Mouse (Mus musculus) activated CD4-positive, CD25-positive, alpha-beta regulatory T cell, adult 4 months (primary cell): Measurements from ENCODE around the gene Scaf4. TPM values are rescaled to one million over a fixed set of nuclear protein-coding genes. Genes with fewer than 3 reads are reported as not detected.

Experiments used
- ATAC-seq: one replicate; pipeline ENCODE4 v1.8.0; 2017
- polyA plus RNA-seq, 2 experiments: library from polyadenylated mRNA; unstranded; fragments of 100-300 nt; shearing (Covaris generic); gene quantifications; one replicate each; pipeline ENCODE4 v1.2.1; 2017

Gene Scaf4
- polyA plus RNA-seq, 2 experiments from 2014 or later = 8.4 to 10.0 TPM

DNA sequence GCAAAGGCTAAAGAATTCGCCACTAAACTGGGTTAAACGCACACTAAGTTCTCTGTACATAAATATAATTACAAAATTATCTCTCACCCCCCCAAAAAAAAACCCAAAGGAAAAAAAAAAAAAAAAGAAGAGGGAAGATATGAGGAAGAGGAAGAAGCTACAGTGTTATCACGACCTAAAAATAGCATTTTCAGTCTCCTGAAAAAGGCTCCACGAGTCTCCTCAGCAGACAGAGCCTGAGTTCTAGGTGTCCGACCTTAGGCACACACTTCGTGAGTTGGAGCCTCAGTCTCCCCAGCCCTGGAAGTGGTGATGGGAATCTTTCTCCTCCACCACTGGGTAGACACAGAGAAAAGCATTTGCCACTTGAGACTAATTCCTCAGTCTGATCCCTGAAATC is 85.7 kb downstream of the Scaf4 start:
- ATAC-seq = no peak

DNA sequence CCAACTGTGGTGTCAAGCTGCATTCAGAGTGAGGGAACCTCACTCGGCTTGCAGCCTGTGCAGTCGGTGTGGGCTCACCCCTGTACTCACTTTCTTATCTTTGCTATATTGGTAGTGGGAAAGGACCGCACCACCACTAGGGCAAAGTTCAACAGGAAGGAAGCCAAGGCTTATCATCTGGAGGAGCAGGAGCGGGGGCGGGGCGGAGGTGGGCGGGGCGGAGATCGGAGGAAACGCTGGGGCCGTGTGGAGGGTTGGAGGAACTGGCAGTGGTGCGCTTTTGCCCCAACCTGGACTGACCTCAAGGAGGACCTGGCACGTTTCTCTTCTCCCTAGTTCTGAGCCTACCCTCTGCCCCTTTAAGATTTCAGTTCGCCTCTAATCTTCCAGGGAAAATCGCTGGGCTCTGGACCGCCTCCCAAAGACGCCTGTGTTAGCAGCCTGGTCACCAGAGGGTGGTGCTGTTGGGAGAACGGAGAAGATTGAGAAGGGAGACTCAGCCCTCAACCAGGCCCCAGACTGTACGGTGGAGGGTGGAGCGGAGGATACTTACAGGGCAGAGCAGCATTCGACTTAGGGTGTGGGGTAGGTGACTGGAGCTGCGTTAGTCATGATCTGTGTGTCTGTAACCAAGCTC is 86.8 kb downstream of the Scaf4 start:
- peak; percentile 91 for ATAC-seq

GRCm38 (mm10) chr16:90196688-90197240 is 87.5 kb downstream of the Scaf4 start:
- ATAC-seq = no peak

- ATAC-seq = no peak
Observed at GRCm38 (mm10) chr16:90193719-90194118, 90.6 kb downstream of the Scaf4 start.

DNA sequence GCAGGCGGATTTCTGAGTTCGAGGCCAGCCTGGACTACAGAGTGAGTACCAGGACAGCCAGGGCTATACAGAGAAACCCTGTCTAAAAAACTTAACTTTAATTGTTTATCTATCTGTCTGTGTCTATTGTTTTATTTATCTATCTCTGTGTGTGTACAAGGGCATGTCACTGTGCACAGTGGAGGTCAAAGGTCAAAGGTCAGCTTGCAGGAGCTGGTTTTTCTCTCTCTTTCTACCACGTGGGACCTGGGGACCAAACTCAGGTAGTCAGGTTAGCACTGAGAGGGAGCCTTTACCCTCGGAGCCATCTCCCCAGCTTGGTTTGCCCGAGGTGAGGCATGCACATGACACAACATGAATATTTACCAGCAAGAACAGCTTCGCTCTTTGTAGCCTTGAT is 93.0 kb downstream of the Scaf4 start:
- ATAC-seq = no peak

DNA sequence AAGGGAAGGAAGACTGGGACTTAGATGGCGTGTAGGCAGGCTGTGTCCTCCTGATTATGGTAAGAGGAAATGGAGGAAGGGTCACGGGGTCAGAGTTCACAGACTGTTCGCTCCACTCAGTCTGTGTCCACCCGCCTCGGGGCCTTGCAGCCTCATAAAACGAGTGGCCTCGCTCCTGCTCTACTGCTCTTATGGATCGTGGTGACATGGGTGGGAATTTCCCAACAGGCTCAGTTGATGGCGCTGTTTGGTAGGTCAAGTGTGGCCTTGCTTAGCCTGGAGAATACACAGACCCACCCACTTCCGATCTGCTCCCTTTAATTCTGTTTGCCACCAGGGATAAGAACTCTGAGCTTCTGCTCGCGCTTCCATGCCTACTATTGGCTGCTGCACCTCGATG is 96.8 kb downstream of the Scaf4 start:
- no peak for ATAC-seq

GRCm38 (mm10) chr16:90185928-90186588 is 98.2 kb downstream of the Scaf4 start:
- peak; percentile 76 for ATAC-seq

- ATAC-seq = no peak
Observed at GRCm38 (mm10) chr16:90184135-90184534, 100.2 kb downstream of the Scaf4 start.

DNA sequence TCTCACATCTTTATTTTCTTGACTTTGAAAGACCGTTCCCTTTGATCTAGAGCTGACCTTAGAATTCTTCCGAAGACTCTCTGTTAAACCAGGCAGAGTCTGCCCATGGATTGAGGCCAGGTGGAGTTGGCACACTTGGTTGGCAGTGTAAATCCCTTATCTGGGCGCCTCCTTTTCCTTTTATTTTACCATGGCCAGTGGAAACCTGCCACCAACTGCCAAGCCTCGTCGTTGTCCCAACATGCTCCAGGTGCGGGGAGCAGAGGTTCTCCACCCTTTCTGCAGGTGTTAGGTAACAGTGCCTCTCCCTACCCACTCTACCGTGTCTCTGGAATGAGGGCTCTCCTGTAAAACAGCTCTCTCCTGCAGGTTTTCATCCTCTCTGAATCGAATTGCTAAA is 102.6 kb downstream of the Scaf4 start:
- ATAC-seq = no peak

DNA sequence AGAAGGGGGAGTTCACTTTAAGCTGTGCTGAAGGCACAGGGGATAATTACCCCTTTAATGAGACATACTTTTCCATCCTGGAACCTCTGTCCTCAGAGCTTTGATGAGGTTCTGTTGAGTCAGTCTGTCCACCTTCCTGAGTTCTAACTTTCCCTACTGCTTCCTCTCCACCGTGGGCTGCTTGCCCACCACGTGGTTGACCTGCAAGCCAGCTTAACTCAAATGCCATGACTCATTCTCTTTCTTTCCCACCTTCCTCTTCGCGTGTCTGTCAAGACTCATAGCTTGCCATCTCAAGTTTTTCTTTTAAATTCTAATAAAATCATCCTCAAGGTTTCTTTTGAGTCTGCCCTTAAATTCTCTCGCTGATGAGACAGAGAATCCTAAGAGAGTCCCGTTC is 103.3 kb downstream of the Scaf4 start:
- ATAC-seq = no peak

DNA sequence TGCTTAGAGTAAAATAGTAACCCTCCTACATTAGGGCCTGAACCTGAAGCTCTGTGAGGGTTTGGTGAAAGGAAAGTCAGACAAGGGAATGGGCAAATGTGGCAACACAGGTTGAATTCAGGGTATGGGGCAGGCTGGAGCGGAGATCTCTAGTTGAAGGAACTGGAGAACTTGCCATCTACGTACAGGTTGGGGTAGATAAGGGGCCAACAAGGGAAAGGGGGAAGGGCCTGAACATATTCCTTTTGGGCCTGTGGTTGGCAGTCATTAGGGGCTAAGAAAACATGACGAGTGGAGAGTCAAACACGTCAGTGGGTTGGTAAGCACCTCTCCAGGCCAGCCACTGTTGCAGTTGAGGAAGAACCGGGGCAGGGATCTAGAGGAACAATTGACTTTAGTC is 104.4 kb downstream of the Scaf4 start:
- no peak for ATAC-seq

GRCm38 (mm10) chr16:90178404-90178803 is 105.9 kb downstream of the Scaf4 start:
- ATAC-seq = no peak

GRCm38 (mm10) chr16:90177425-90177824 is 106.9 kb downstream of the Scaf4 start:
- no peak for ATAC-seq

GRCm38 (mm10) chr16:90176472-90176871 is 107.8 kb downstream of the Scaf4 start:
- ATAC-seq = no peak

Other genes starting within 250 kb of the Scaf4 start
- gene Tiam1, start 140.7 kb downstream of the Scaf4 start, polyA plus RNA-seq = 10 to 100 TPM; 49.7 to 53.9 TPM
- gene Sod1, start 63.7 kb downstream of the Scaf4 start, polyA plus RNA-seq = 1,000 to 10,000 TPM; 1,344 to 1,485 TPM
- gene Hunk, start 101.5 kb upstream of the Scaf4 start, polyA plus RNA-seq = under 1 TPM in 1 of 2 experiments, not detected in 1; 0.13 TPM